ENCODE assay signal across 9 mouse cellular contexts in the genomic region with DNA sequence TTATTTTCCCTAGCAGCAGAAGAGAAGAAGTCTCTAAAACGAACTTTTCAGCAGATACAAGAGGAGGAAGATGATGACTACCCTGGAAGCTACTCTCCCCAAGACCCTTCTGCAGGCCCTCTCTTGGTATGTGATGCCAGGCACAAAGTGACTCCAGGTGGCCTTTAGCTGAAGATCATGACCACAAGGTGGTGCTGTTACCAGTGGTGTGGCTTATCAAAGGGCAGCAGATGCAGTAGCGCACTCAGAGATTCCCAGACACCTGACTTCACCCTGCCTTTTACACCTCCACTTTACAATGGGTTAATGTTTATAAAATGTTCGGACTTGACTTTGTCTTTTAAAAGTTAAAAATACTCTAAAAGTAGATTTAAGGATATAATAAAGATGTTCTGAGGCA. TPM values are rescaled to one million over a fixed set of nuclear protein-coding genes. Genes with fewer than 3 reads are reported as not detected.
DNase-seq lines count a peak whose midpoint lies in the region; TF ChIP-seq lines count a peak whose summit lies in the region.
"Had no signal": no experiment of that assay in that cellular context is flagged by ENCODE, and none has a peak within 500 bp of the region (broad histone marks: within the 10 kb centered on the region; RNA-seq: fewer than 3 reads in every experiment).

No protein-coding gene starts in this region.

- H3K4me3 ChIP-seq in gastrocnemius, adult 2 months, result no peak overlapping the region
- H3K4me3 ChIP-seq: stomach, embryonic 15.5 days had no signal

- peak; percentile 65 for DNase-seq in gastrocnemius, adult 2 months
- DNase-seq in gastrocnemius, adult 8-10 months (ENCODE audit: low spot score in 2 of 2), result no peak
- DNase-seq in B cell, adult 2 months, result peak; percentile 62 to 69
- DNase-seq in adrenal gland, postnatal 14 days, result peak; percentile 67
- peak; percentile 47 for DNase-seq in embryo, embryonic 11.5 days (ENCODE audit: low read depth, low spot score)
- peak; percentile 70 for DNase-seq in kidney, postnatal 14 days
- peak; percentile 70 for DNase-seq in lung, postnatal 25 days (ENCODE audit: low spot score)
- DNase-seq in thymus, adult 18-20 months, result peak; percentile 13 to 37

- peak; percentile 90 for TF ChIP-seq CTCF in gastrocnemius, adult 2 months (IDR thresholded peaks at IDR 0.05)

- H3K27ac ChIP-seq in gastrocnemius, adult 2 months, result no peak overlapping the region
- H3K27ac ChIP-seq: stomach, embryonic 15.5 days had no signal

- intact Hi-C loops in gastrocnemius, adult 2 months (cut with DNase I), result loop anchor here (1.0 to 2.0 kb wide), 2 partner anchors 98 to 157 kb away; a partner anchor contains a TSS

RNA-seq across cellular contexts. Expression of a gene that starts 19.6 kb away (rescaled TPM):
- 10 to 100 TPM; 30.2 to 31.9 TPM for total RNA-seq in gastrocnemius, adult 2 months (2021)
- total RNA-seq in gastrocnemius, adult 8-10 months (2022), result 10 to 100 TPM; 23.0 to 42.6 (median 26.4) TPM
- total RNA-seq in adrenal gland, postnatal 14 days (2021), result 31.5 and 31.9 TPM in 2 replicates

RNA-seq across cellular contexts. Expression of a gene that starts 19.7 kb away (rescaled TPM):
- 10 to 100 TPM; 21.3 to 23.0 TPM for total RNA-seq in gastrocnemius, adult 2 months (2021)
- total RNA-seq in gastrocnemius, adult 8-10 months (2022), result 10 to 100 TPM; 22.3 to 26.1 (median 23.7) TPM
- total RNA-seq in adrenal gland, postnatal 14 days (2021), result 20.9 and 21.4 TPM in 2 replicates

Comparison
In these comparisons a context has a peak if more than half of its experiments do, and no peak if none do; other contexts are left out.
1. DNase-seq: peak in gastrocnemius, adult 2 months (single experiment), B cell, adult 2 months (2 of 2), adrenal gland, postnatal 14 days (single experiment), embryo, embryonic 11.5 days (single experiment), kidney, postnatal 14 days (single experiment), lung, postnatal 25 days (single experiment) and thymus, adult 18-20 months (2 of 2); none in gastrocnemius, adult 8-10 months (0 of 2).